Mouse (Mus musculus) forebrain, postnatal 0 days (tissue): ENCODE data around the gene Thap11. TPM values are rescaled to one million over a fixed set of nuclear protein-coding genes. Genes with fewer than 3 reads are reported as not detected.

Experiments
- ATAC-seq: fragments of 200-750 bp; cut with Nextera tagmentation; 2 replicates; pipeline ENCODE4 v1.8.0; 2017; ENCODE audit warnings: mild to moderate bottlenecking, moderate library complexity
- DNase-seq: peaks from one replicate; pipeline ENCODE4 v3.0.0-alpha.2; 2015
- H3K27ac ChIP-seq: fragments of 300-500 bp; sonication (generic); 2 replicates; pipeline ENCODE4 v1.5.1; 2014; ENCODE audit warnings: low read depth, mild to moderate bottlenecking, antibody characterized with exemption, low read length, moderate library complexity, mixed read lengths
- H3K27me3 ChIP-seq: fragments of 300-500 bp; sonication (generic); 2 replicates; pipeline ENCODE4 v1.6.1; 2014; ENCODE audit warnings: mild to moderate bottlenecking, low read length, mixed read lengths; ENCODE audit not compliant: insufficient read depth
- H3K36me3 ChIP-seq: fragments of 300-500 bp; sonication (generic); 2 replicates; pipeline ENCODE4 v1.6.1; 2014; ENCODE audit warnings: mild to moderate bottlenecking, moderate library complexity; ENCODE audit not compliant: insufficient read depth
- H3K4me1 ChIP-seq: fragments of 300-500 bp; sonication (generic); 2 replicates; pipeline ENCODE4 v1.6.1; 2014; ENCODE audit warnings: antibody characterized with exemption; ENCODE audit not compliant: insufficient read depth
- H3K4me2 ChIP-seq: fragments of 300-500 bp; sonication (generic); 2 replicates; pipeline ENCODE4 v1.6.1; 2014; ENCODE audit warnings: low read depth, mild to moderate bottlenecking, moderate library complexity
- H3K4me3 ChIP-seq: fragments of 300-500 bp; sonication (generic); 2 replicates; pipeline ENCODE4 v1.5.1; 2014; ENCODE audit warnings: low read depth, low read length, mixed read lengths
- H3K9ac ChIP-seq: fragments of 300-500 bp; sonication (generic); 2 replicates; pipeline ENCODE4 v1.6.1; 2014; ENCODE audit warnings: mild to moderate bottlenecking
- H3K9me3 ChIP-seq: fragments of 300-500 bp; sonication (generic); 2 replicates; pipeline ENCODE4 v1.6.1; 2016; ENCODE audit warnings: low read length
- CTCF ChIP-seq: sonication (generic); IDR thresholded peaks from 2 replicates; pipeline ENCODE4 v1.5.1; 2016; ENCODE audit warnings: antibody characterized with exemption, control low read depth, low read depth
- WGBS: fragments of 180-500 bp; shearing (Covaris S2); extraction: QIAGEN DNeasy Blood & Tissue Kit; methylation state at CpG from one replicate; pipeline ENCODE4 v1.1.7; 2014; 5-methylcytosine and 5-hydroxymethylcytosine counted together
- polyA plus RNA-seq: library from polyadenylated mRNA; unstranded; fragments of >200 nt; fragmentation: Nextera tagmentation; extraction: Ambion mirVana; gene quantifications from 2 replicates; pipeline ENCODE4 v1.2.1, GENCODE M21; 2015
- total RNA-seq: library from RNA; depleted of rRNA; stranded (reverse); fragments of >200 nt; gene quantifications from 2 replicates; pipeline ENCODE4 v1.2.3, GENCODE M21; 2014

The Thap11 gene
- total and polyA plus RNA-seq, 2 experiments from 2014 or later: 48.6 to 60.4 TPM

DNA sequence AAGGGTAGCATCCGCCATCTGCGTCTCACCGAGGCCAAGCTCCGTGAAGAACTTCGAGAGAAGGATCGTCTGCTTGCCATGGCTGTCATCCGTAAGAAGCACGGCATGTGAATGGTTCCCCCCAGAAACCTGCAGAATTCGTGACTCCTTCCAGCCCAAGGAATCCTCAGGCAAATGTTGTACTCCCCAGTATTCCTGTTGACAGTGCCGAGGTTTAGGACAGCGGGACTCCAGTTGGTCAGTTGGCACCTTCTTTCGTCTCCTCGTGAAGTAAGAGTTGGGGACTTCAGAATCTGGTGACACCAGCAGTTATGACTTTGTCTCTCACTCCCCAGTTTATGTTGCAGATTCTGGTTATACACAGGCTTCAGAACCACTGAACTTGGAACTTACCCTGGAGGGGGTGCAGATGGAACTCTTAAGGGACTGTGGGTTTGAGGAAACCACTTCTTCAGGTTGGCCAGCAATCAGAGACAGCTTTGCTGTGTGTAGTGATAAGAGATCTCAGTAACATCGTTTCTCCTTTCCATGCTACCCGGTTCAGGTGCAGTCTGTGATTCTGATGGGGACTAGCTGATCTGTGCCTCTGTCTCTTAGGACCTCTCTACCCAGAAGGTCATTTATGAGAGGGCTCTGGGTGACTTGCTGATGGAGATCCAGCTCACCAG, 1.4 kb downstream of the Thap11 start:
- H3K27ac ChIP-seq: peak overlapping the region; percentile 85

DNA sequence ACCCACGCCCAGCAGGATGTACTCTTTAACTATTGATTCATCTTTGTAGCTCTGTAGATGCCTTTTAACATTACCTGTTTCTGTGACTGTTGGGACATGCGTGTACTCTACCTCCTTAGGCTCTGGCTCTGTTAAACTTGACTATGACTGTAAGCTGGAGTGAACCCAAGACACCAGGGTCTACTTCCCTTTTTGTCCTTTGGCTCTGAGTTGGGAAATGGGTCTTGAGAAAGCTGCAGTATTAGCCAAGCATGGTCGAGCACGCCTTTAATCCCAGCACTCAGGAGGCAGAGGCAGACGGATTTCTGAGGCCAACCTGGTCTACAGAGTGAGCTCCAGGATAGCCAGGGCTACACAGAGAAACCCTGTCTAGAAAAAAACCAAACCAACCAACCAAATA, 3.6 kb downstream of the Thap11 start:
- no peak overlapping the region for H3K4me3 ChIP-seq
- H3K4me2 ChIP-seq: no peak overlapping the region
- H3K4me1 ChIP-seq: peaks cover 28% of the 10 kb centered on the region
- no peaks in the 10 kb centered on the region for H3K36me3 ChIP-seq
- TF ChIP-seq CTCF: no peak
- no peak overlapping the region for H3K27ac ChIP-seq
- H3K27me3 ChIP-seq: no peaks in the 10 kb centered on the region
- DNase-seq: no peak
- H3K9me3 ChIP-seq: no peaks in the 10 kb centered on the region
- WGBS: 81% methylated on average over 5 of the region's 5 CpGs
- ATAC-seq: no peak
- no peak overlapping the region for H3K9ac ChIP-seq

More for the DNA sequence above, 1.4 kb downstream of the Thap11 start:
- Histone ChIP-seq H3K9ac (peak overlapping the region; percentile 61), H3K4me1 (peaks cover 17% of the 10 kb centered on the region; the same call in 1 of the 2 replicates), H3K27me3 (no peaks in the 10 kb centered on the region), H3K36me3 (no peaks in the 10 kb centered on the region), H3K4me3 (peak overlapping the region; percentile 83), H3K4me2 (peak overlapping the region; percentile 92), H3K9me3 (no peaks in the 10 kb centered on the region)
- no peak for TF ChIP-seq CTCF
- 28% methylated on average over 15 of the region's 15 CpGs for WGBS
- ATAC-seq (no peak), DNase-seq (no peak)

DNA sequence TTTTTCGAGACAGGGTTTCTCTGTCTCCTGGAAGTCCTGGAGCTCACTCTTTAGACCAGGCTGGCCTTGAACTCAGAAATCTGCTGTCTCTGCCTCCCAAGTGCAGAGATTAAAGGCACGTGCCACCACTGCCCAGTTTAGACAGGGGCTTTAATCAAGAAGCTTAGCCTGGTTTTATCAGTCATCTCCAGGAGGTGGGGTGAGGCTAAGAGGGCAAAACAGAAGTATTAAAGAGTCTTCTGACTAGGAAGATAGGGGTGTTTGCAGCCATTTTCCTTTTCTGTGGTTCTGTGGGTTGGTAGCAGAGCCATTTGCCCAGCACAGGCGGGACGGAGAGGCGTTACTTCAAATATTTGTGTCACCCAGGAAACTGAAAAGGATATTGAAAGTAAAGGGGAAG, 4.4 kb downstream of the Thap11 start:
- ATAC-seq (no peak), DNase-seq (no peak)
- Histone ChIP-seq H3K4me1 (peaks cover 28% of the 10 kb centered on the region), H3K27me3 (no peaks in the 10 kb centered on the region), H3K36me3 (no peaks in the 10 kb centered on the region), H3K9ac (no peak overlapping the region), H3K9me3 (no peaks in the 10 kb centered on the region), H3K27ac (no peak overlapping the region), H3K4me3 (no peak overlapping the region), H3K4me2 (no peak overlapping the region)
- TF ChIP-seq CTCF: no peak
- WGBS: 75% methylated on average over 5 of the region's 5 CpGs

DNA sequence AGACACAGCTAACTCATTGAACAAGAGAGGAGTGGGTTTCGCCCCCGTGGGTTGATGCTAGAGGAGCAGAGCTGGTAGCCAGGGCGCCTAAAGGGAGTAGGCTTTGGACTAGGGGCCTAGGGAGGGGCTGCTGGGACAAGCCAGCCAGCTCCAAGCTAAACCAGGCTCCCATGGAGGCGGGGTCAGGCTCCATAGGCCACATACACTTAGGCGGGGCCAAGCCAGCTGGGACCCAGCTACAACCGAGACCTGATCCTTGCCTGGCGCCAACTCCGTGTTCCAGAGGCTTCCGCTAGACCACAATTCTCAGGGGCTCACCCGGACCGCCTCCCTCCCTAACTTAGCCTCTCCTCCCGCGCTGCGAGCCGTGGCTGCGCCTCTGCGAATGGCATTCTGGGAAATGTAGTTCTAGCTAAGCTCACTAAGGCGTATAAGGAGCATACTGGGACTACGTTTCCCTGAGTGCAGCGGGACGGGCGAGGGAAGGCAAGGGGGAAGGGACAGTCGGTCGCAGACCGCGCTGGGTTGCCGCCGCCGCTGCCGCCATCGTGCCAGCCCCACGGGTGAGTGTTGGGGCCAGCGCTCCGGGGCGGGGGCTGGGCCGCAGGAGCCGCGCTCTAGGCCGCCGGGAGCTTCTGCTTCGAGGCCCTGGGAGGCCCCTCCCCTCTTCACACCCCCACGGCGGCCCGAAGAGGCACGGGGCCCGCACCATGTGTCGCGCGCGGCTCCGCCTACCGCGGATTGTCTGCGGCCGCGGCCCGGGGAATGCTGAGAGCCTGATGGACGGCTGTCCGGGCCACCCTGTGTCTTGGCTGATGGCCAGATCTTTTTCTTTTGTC, 5.4 kb downstream of the Thap11 start, which contains the start of gene Nutf2:
Gene Nutf2, plus strand, starts transcription at position 438 of the 839 bp plus-strand sequence.
- DNase-seq (peak; percentile 96), ATAC-seq (peak; percentile 98)
- H3K4me2 ChIP-seq: peak within 1 kb of the TSS; percentile 68
- no peaks in the 10 kb centered on the region for H3K9me3 ChIP-seq
- no peaks in the 10 kb centered on the region for H3K27me3 ChIP-seq
- peak within 1 kb of the TSS; percentile 94 for H3K4me3 ChIP-seq
- WGBS: 2% methylated on average over 42 of the region's 59 CpGs
- no peak for TF ChIP-seq CTCF
- H3K36me3 ChIP-seq: no peaks in the 10 kb centered on the region
- peaks cover 28% of the 10 kb centered on the region for H3K4me1 ChIP-seq
- peak within 1 kb of the TSS; percentile 92 for H3K27ac ChIP-seq
- peak within 1 kb of the TSS; percentile 96 for H3K9ac ChIP-seq

DNA sequence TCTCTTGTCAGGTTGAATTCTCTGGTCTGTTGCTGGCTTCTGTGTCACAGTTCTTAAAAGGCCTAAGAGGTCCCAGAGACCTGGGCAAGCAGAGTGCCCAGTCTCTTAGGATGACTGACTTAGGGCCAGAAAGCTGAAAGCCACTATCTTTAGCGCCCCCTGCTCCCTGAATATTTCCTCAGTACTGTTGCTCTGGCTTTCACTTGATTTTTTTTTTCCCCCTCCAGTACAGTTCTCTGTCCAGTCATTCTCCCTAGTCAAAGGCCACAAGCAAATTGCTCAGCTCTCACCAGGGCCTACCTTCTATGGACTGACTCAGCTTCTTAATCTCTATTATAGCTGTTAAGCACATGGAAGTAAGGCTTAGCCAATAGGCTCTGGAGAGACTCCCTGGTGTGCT, 7.0 kb downstream of the Thap11 start:
- peak overlapping the region; percentile 68 for H3K4me2 ChIP-seq
- DNase-seq: no peak

DNA sequence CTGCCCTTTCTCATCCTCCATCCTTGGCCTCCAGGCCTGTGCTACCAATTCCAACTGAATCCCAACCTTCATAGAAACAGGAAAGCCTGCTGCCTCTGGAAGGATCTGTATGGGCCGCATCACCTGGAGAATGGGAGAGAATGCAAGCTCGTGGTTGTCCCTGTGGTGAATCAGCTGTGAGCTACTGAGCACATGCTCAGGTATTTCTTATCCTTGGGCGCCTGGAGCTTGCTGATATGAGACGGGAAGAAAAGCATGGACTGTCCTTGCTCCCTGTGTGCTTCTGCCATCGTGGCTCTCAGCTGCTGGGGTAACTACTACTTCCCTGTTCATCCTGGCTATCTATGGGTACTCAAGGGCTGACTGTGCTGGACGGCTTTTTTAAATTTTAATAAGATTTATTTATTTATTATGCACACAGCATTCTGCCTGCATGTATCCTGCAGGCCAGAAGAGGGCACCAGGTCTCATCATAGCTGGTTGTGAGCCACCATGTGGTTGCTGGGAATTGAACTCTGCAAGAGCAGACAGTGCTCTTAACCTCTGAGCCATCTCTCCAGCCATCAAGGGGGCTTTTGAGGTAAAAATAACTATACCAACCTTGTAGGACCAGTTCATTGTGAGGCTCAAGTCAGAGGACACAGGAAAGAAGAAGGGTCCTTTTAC, 11.6 kb downstream of the Thap11 start:
- Histone ChIP-seq H3K4me2 (no peak overlapping the region), H3K27ac (no peak overlapping the region), H3K4me3 (no peak overlapping the region), H3K9me3 (no peaks in the 10 kb centered on the region), H3K27me3 (no peaks in the 10 kb centered on the region), H3K9ac (no peak overlapping the region), H3K4me1 (peaks cover 10% of the 10 kb centered on the region), H3K36me3 (peaks cover 34% of the 10 kb centered on the region)
- no peak for ATAC-seq
- WGBS: 84% methylated on average over 6 of the region's 6 CpGs
- peak; percentile 56 for TF ChIP-seq CTCF
- DNase-seq: no peak

More for the DNA sequence above, 7.0 kb downstream of the Thap11 start:
- H3K27ac ChIP-seq: no peak overlapping the region
- TF ChIP-seq CTCF: peak; percentile 34
- peak overlapping the region; percentile 94 for H3K4me3 ChIP-seq
- H3K4me1 ChIP-seq: peaks cover 18% of the 10 kb centered on the region
- 0% methylated on average over 1 of the region's 1 CpGs for WGBS
- peaks cover 10% of the 10 kb centered on the region for H3K36me3 ChIP-seq
- no peaks in the 10 kb centered on the region for H3K27me3 ChIP-seq
- H3K9ac ChIP-seq: peak overlapping the region; percentile 96; the same call in 1 of the 2 replicates
- H3K9me3 ChIP-seq: no peaks in the 10 kb centered on the region
- no peak for ATAC-seq

DNA sequence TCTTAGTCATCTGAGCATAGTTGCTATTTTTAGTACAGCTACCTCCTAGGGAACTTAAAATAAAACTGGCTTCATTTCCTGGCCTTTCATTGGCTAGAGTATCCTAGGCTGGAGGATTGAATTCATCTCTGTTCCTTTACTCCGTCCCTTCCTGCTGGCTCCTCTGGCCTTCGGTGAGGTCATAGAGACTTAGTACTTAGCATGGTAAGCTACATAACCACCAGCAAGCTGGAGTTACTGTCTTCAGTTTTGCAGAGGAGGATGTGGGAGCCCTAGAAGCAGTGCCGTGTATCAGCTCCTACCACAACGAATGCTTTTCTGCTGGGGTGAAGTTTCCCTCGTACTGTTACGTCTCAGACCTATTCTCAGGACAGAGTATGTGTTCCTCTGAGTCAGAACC, 19.4 kb downstream of the Thap11 start:
- no peak overlapping the region for H3K9ac ChIP-seq
- 88% methylated on average over 6 of the region's 6 CpGs for WGBS
- H3K27me3 ChIP-seq: no peaks in the 10 kb centered on the region
- no peak for DNase-seq
- peaks cover 53% of the 10 kb centered on the region for H3K36me3 ChIP-seq
- no peak overlapping the region for H3K4me3 ChIP-seq
- no peak overlapping the region for H3K27ac ChIP-seq
- no peak for TF ChIP-seq CTCF
- no peaks in the 10 kb centered on the region for H3K9me3 ChIP-seq
- H3K4me1 ChIP-seq: no peaks in the 10 kb centered on the region
- no peak overlapping the region for H3K4me2 ChIP-seq
- ATAC-seq: no peak
